Mouse (Mus musculus) midbrain, embryonic 16.5 days (tissue): ENCODE measurements around the gene Msh2. TPM values are rescaled to one million over a fixed set of nuclear protein-coding genes. Genes with fewer than 3 reads are reported as not detected.

Source experiments
- ATAC-seq: fragments of 200-750 bp; cut with Nextera tagmentation; 2 replicates; pipeline ENCODE4 v1.8.0; 2017; ENCODE audit warnings: moderate TSS enrichment
- H3K27ac ChIP-seq: fragments of 300-500 bp; sonication (generic); 2 replicates; pipeline ENCODE4 v1.5.1; 2014; ENCODE audit warnings: mild to moderate bottlenecking, low read length, mixed read lengths
- H3K27me3 ChIP-seq: fragments of 300-500 bp; sonication (generic); 2 replicates; pipeline ENCODE4 v1.6.1; 2014; ENCODE audit warnings: low read depth, low read length, mixed read lengths; ENCODE audit not compliant: control insufficient read depth, insufficient read depth
- H3K36me3 ChIP-seq: fragments of 300-500 bp; sonication (generic); 2 replicates; pipeline ENCODE4 v1.6.1; 2014; ENCODE audit warnings: mild to moderate bottlenecking, low read length, moderate library complexity, mixed read lengths; ENCODE audit not compliant: control insufficient read depth, insufficient read depth
- H3K4me1 ChIP-seq: fragments of 300-500 bp; sonication (generic); 2 replicates; pipeline ENCODE4 v1.6.1; 2014; ENCODE audit warnings: mild to moderate bottlenecking, low read length, mixed read lengths; ENCODE audit not compliant: control insufficient read depth, insufficient read depth
- H3K4me2 ChIP-seq: fragments of 300-500 bp; sonication (generic); 2 replicates; pipeline ENCODE4 v1.6.1; 2014; ENCODE audit warnings: mild to moderate bottlenecking, low read length, mixed read lengths
- H3K4me3 ChIP-seq: fragments of 300-500 bp; sonication (generic); 2 replicates; pipeline ENCODE4 v1.5.1; 2014; ENCODE audit warnings: low read depth, mild to moderate bottlenecking, low read length, moderate library complexity, mixed read lengths
- H3K9ac ChIP-seq: fragments of 300-500 bp; sonication (generic); 2 replicates; pipeline ENCODE4 v1.6.1; 2014; ENCODE audit warnings: low read depth, low read length, mixed read lengths
- H3K9me3 ChIP-seq: fragments of 300-500 bp; sonication (generic); replicated peaks from 2 replicates; pipeline ENCODE4 v1.6.1; 2014; ENCODE audit warnings: mild to moderate bottlenecking, low read length, mixed read lengths; ENCODE audit not compliant: control insufficient read depth, poor library complexity, severe bottlenecking
- WGBS: fragments of 180-500 bp; shearing (Covaris S2); extraction: QIAGEN DNeasy Blood & Tissue Kit; methylation state at CpG from one replicate; pipeline ENCODE4 v1.1.7; 2014; 5-methylcytosine and 5-hydroxymethylcytosine counted together
- polyA plus RNA-seq: library from polyadenylated mRNA; unstranded; fragments of >200 nt; fragmentation: Nextera tagmentation; extraction: Ambion mirVana; gene quantifications from 2 replicates; pipeline ENCODE4 v1.2.1, GENCODE M21; 2015

The Msh2 gene
- 64.5 and 66.4 TPM in 2 replicates for polyA plus RNA-seq

DNA sequence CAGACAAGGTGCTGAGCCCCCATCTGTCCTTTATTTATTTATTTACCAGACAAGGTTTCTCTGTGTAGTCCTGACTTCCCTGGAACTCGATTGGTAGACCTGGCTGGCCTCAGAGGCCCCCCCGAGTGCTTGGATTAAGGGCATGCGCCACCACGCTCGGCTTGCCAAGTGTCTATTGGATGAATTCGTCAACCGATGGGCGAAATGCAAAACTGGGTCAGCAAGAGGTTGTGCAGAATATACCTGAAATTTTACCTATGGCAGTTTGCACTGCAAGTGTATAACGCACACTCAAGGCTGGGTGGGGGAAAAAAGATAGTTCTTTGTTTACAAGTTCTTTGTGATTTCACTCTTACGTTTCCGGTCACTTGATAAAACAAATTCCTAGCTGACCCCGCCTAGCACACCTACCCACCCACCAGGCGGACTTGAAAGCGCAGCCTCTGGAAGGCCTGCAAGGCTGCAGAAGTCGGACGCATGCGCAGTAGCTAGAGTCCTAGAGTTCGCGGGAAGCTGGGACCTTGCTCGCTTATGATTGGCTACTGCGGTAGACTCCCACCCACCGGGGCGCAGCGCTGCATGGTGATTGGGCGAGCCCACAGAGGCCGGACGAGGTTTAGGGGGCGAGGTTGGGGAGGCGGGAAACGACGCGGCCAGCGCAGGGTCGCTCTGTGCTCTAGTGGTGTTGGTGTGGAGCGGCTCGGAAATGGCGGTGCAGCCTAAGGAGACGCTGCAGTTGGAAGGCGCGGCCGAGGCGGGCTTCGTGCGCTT is at the start of gene Msh2:
Gene Msh2 (plus strand): TSS at position 441 of the 771 bp plus-strand sequence.
- H3K4me1 ChIP-seq = peaks cover 25% of the 10 kb centered on the region
- H3K9me3 ChIP-seq = no peaks in the 10 kb centered on the region
- peak within 1 kb of the TSS; percentile 81 for H3K4me2 ChIP-seq
- peak within 1 kb of the TSS; percentile 90 for H3K9ac ChIP-seq
- ATAC-seq = peak; percentile 99
- peak within 1 kb of the TSS; percentile 79 for H3K27ac ChIP-seq
- no peaks in the 10 kb centered on the region for H3K36me3 ChIP-seq
- no peaks in the 10 kb centered on the region for H3K27me3 ChIP-seq
- under 1% methylated on average over 42 of the region's 44 CpGs for WGBS
- peak within 1 kb of the TSS; percentile 90 for H3K4me3 ChIP-seq

DNA sequence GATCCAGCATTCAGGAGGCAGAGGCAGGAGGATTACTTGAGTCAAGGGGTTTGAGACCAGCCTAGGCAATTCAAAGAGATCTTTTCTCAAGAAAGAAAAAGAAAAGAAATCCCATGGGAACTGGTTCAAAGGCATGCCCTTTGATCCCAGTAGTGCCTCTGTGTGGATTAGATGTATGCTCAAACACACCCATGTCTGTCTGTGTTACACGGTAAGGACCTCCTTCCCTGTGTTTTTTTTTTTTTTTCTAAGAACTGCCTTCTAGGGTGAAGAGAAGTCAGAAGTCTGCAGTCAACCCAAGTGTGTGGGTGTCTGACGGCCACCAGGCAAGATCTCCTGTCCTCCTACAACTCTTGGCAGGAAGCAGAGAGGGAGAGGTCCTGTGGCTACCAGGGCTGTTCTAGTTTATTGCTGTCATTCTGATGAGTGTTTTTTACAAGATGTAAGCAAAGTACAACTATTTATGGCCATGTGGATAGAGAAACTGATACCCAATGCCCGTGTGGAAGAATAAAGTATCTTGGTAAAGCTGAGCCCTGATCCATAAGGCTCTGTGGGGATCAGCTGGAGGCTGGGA is 46.5 kb upstream of the Msh2 start:
- Histone ChIP-seq H3K27ac (no peak overlapping the region), H3K9ac (no peak overlapping the region), H3K36me3 (no peaks in the 10 kb centered on the region), H3K4me2 (no peak overlapping the region), H3K27me3 (no peaks in the 10 kb centered on the region), H3K4me1 (no peaks in the 10 kb centered on the region), H3K9me3 (no peaks in the 10 kb centered on the region), H3K4me3 (no peak overlapping the region)
- 75% methylated on average over 3 of the region's 3 CpGs for WGBS
- ATAC-seq = no peak

DNA sequence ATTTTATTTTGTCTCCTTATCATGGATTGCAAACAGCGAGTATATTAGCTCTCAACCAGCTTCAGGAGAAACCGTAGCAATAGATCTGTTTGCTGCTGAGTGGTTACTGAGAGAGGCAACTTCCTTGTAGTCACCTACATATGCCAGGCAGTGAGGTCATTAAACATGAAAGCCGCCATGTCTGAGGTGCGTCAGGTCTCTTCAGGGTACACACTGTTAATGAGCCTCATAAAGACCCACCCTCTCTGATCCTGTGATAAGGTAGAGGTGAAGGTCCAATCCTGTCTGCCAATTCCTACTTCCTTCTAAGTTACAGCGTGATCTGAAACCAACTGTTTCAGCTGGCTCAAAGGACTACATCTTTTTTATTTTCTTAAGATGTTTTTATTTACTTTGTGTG is 44.0 kb upstream of the Msh2 start:
- WGBS = 93% methylated on average over 5 of the region's 5 CpGs
- no peak for ATAC-seq
- no peak overlapping the region for H3K27ac ChIP-seq

DNA sequence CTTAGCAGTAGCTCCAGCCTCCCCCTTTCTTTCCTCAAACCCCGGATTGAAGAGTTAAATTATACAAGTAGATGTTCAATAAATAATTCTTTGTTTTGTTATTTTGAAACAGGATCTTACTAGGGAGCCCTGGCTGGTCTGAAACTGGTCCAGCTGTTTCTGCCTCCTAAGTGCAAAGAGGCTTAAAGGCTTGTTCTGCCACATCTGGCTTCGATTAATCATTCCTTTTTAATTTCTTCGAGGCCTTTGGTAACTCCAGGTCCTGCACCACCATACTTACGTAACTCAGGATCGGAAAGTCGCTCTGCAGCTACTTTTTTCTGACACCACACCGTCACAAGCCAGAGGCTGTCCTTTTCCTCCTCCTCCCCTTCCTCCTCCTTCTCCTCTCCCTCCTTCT is 43.4 kb upstream of the Msh2 start:
- Histone ChIP-seq H3K36me3 (no peaks in the 10 kb centered on the region), H3K4me2 (no peak overlapping the region), H3K9me3 (no peaks in the 10 kb centered on the region), H3K9ac (no peak overlapping the region), H3K27ac (no peak overlapping the region), H3K27me3 (no peaks in the 10 kb centered on the region), H3K4me1 (no peaks in the 10 kb centered on the region), H3K4me3 (no peak overlapping the region)
- 78% methylated on average over 7 of the region's 7 CpGs for WGBS
- ATAC-seq = no peak

More for the DNA sequence above, 44.0 kb upstream of the Msh2 start:
- H3K9me3 ChIP-seq = no peaks in the 10 kb centered on the region
- no peak overlapping the region for H3K4me2 ChIP-seq
- H3K36me3 ChIP-seq = no peaks in the 10 kb centered on the region
- no peaks in the 10 kb centered on the region for H3K27me3 ChIP-seq
- no peak overlapping the region for H3K4me3 ChIP-seq
- H3K4me1 ChIP-seq = no peaks in the 10 kb centered on the region
- no peak overlapping the region for H3K9ac ChIP-seq

DNA sequence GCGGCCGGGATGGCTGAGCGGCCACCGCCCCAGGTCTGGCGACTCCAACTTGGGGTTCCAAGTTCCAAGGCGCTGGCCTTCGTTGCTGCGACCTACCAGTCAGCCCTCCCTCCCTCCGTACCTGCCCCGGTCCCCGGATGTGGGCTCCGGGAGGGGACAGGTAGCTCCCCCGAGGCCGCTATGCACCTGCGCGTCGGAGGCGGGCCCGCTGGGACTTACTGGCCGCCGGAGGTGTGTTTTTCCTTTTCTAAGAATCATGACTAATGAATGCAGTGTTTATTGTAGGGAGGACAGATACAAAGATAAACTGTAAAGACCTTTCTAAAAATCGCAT is 35.1 kb upstream of the Msh2 start:
- Histone ChIP-seq H3K27ac (no peak overlapping the region), H3K9ac (peak overlapping the region; percentile 53; the same call in 1 of the 2 replicates), H3K36me3 (no peaks in the 10 kb centered on the region), H3K4me2 (peak overlapping the region; percentile 74), H3K27me3 (peaks cover 16% of the 10 kb centered on the region), H3K4me3 (peak overlapping the region; percentile 51), H3K9me3 (no peaks in the 10 kb centered on the region), H3K4me1 (peaks cover 11% of the 10 kb centered on the region)
- 0 out of 2 replicates have a peak, but pooled peaks have one; percentile 5 for ATAC-seq
- 3% methylated on average over 18 of the region's 22 CpGs for WGBS

DNA sequence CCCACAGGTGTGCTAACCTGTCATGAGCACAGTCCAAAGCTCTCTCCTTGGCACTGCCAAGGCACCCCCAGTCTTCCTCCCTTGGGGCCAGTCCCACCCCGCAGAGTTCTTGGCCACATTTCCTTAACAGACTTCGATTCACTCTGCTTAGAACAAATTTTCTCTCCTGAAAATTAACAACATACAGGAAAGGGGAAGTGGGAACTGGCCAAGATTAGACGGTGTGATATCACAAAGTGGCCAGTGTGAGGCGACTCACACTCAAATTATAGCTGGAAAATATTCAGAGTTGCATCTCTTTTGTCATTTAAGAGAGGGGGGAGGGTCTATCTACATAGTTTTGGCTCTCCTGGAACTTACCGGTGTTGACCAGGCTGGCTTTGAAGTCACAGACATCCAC is 32.9 kb upstream of the Msh2 start:
- Histone ChIP-seq H3K27me3 (peaks cover 16% of the 10 kb centered on the region), H3K36me3 (no peaks in the 10 kb centered on the region)
- ATAC-seq = no peak

DNA sequence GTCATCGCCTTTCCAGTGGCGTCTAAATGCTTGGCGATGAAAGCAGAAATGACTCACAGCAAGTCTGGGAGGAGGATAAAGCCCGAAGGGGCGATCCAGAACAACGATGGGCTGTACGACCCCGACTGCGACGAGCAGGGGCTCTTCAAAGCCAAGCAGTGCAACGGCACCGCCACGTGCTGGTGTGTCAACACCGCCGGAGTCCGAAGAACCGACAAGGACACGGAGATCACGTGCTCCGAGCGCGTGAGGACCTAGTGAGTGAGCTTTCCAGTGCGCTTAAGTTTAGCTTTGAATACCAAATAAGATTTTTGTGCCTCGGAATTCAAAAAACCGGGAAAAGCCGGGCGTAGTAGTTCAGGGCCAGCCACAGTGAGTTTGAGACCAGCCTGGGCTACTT is 31.9 kb upstream of the Msh2 start:
- Histone ChIP-seq H3K9me3 (no peaks in the 10 kb centered on the region), H3K27ac (no peak overlapping the region), H3K4me2 (no peak overlapping the region), H3K4me1 (peaks cover 11% of the 10 kb centered on the region), H3K9ac (no peak overlapping the region), H3K27me3 (peaks cover 13% of the 10 kb centered on the region), H3K36me3 (no peaks in the 10 kb centered on the region), H3K4me3 (no peak overlapping the region)
- WGBS = 94% methylated on average over 27 of the region's 27 CpGs
- ATAC-seq = no peak

More for the DNA sequence above, 32.9 kb upstream of the Msh2 start:
- Histone ChIP-seq H3K9ac (no peak overlapping the region), H3K4me2 (no peak overlapping the region), H3K27ac (no peak overlapping the region), H3K9me3 (no peaks in the 10 kb centered on the region), H3K4me1 (peaks cover 11% of the 10 kb centered on the region), H3K4me3 (no peak overlapping the region)
- WGBS = 79% methylated on average over 5 of the region's 5 CpGs

DNA sequence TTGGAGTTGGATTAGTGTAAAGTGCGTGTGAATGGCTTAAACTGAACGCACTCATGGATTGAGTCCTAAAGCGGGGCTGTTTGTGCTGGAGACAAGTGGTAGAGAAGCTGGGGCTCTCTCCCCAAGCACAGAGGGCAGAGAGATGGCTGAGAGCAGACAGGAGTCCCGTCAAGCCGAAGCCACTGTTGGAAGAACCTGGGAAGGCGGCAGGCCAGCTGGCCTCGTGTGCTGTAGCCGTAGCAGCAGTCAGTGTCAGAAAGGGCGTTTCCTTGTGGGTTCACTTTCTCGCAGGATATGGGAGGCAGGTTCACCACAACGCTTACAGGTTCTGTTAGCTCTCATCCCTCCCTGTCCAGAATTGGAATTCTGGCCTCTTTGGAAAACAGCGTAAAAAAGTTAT is 31.1 kb upstream of the Msh2 start:
- no peak for ATAC-seq
- Histone ChIP-seq H3K27me3 (peaks cover 9% of the 10 kb centered on the region), H3K4me2 (no peak overlapping the region), H3K4me3 (no peak overlapping the region), H3K36me3 (no peaks in the 10 kb centered on the region), H3K9ac (no peak overlapping the region), H3K4me1 (peaks cover 9% of the 10 kb centered on the region), H3K27ac (no peak overlapping the region), H3K9me3 (no peaks in the 10 kb centered on the region)
- WGBS = 90% methylated on average over 12 of the region's 12 CpGs

DNA sequence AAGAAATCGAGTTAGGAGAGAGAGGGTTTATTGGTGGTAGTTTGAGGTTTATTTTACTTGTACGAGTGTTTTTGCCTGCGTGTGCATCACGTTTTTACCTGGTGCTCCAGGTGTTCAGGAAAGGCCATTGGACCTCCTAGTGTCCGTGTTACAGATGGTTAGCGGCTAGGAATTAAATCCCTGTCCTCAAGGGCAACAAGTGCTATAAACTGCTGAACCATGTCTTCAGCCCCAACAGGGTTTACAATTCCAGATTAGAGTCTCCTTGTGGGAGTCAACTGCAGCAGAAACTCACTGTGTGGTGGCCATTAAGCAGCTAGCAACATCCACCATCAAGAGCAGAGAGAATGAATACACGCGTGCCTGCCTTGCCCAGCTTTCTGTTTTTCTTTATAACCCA is 29.4 kb upstream of the Msh2 start:
- H3K4me3 ChIP-seq = no peak overlapping the region
- peaks cover 4% of the 10 kb centered on the region for H3K27me3 ChIP-seq
- H3K4me1 ChIP-seq = no peaks in the 10 kb centered on the region
- H3K36me3 ChIP-seq = no peaks in the 10 kb centered on the region
- 85% methylated on average over 8 of the region's 8 CpGs for WGBS
- no peaks in the 10 kb centered on the region for H3K9me3 ChIP-seq
- no peak overlapping the region for H3K9ac ChIP-seq
- no peak overlapping the region for H3K27ac ChIP-seq
- no peak for ATAC-seq
- no peak overlapping the region for H3K4me2 ChIP-seq
